Mouse (Mus musculus) heart, embryonic 16.5 days (tissue): Measurements from ENCODE around the gene 1190007I07Rik. TPM values are rescaled to one million over a fixed set of nuclear protein-coding genes. Genes with fewer than 3 reads are reported as not detected.

Experiments
- polyA plus RNA-seq: library from polyadenylated mRNA; unstranded; fragments of >200 nt; fragmentation: Nextera tagmentation; extraction: Ambion mirVana; gene quantifications from 2 replicates; pipeline ENCODE4 v1.2.1, GENCODE M21; 2015

1190007I07Rik gene
- polyA plus RNA-seq, 1 experiment from 2014 or later: 41.3 TPM

Other genes with a start within 250 kb of the 1190007I07Rik start
- gene Gm1553, start 130.6 kb downstream of the 1190007I07Rik start, polyA plus RNA-seq: not detected in 2 replicates
- 67.4 and 70.7 TPM in 2 replicates for gene Tdg, start 6.6 kb upstream of the 1190007I07Rik start, polyA plus RNA-seq
- gene Glt8d2, start 67.4 kb upstream of the 1190007I07Rik start, polyA plus RNA-seq: 4.3 and 5.0 TPM in 2 replicates
- 35.2 and 38.4 TPM in 2 replicates for gene Hcfc2, start 72.9 kb upstream of the 1190007I07Rik start, polyA plus RNA-seq
- gene Nfyb, start 140.9 kb upstream of the 1190007I07Rik start, polyA plus RNA-seq: 20.3 and 25.7 TPM in 2 replicates
- 60.4 and 61.8 TPM in 2 replicates for gene Txnrd1, start 210.7 kb upstream of the 1190007I07Rik start, polyA plus RNA-seq
- 0.21 and 0.22 TPM in 2 replicates for gene Eid3, start 243.4 kb upstream of the 1190007I07Rik start, polyA plus RNA-seq